Comparison of ENCODE assay signal across 15 mouse cellular contexts in genomic region chr6:142989495-142989894, GRCm38 (mm10). TPM values are rescaled to one million over a fixed set of nuclear protein-coding genes. Genes with fewer than 3 reads are reported as not detected.
DNase-seq lines count a peak whose midpoint lies in the region; ATAC-seq and TF ChIP-seq lines count a peak whose summit lies in the region.
"Had no signal": no experiment of that assay in that cellular context is flagged by ENCODE, and none has a peak within 500 bp of the region (broad histone marks: within the 10 kb centered on the region; RNA-seq: fewer than 3 reads in every experiment).

No protein-coding gene starts in this region.

- no peaks in the 10 kb centered on the region for H3K36me3 ChIP-seq in liver, adult 2 months (ENCODE audit: control insufficient read depth, insufficient read depth, low read length)
- no peaks in the 10 kb centered on the region for H3K36me3 ChIP-seq in E14TG2a.4 (ENCODE audit: insufficient read depth, low read length)
- H3K36me3 ChIP-seq: forebrain, embryonic 12.5 days; lung, embryonic 15.5 days; midbrain, embryonic 13.5 days; neural tube, embryonic 13.5 days had no signal

- peak; percentile 19 for DNase-seq in liver, adult 2 months (ENCODE audit: extremely low read depth, low read depth, low spot score)
- no peak for DNase-seq in liver
- DNase-seq in spleen, postnatal 14 days (ENCODE audit: low spot score in 2 of 2), result no peak
- DNase-seq in gastrocnemius, adult 8-10 months (ENCODE audit: low spot score in 2 of 2), result no peak
- no peak for DNase-seq in yolk sac, embryonic 10.5 days (ENCODE audit: low spot score)
- DNase-seq: right cerebral cortex, postnatal 4 days had no signal

- no peak overlapping the region for H3K4me3 ChIP-seq in liver, adult 2 months (ENCODE audit: insufficient read depth, low read depth, low read length)
- H3K4me3 ChIP-seq in E14TG2a.4 (replicated peaks; ENCODE audit: low read length), result peak overlapping the region; percentile 65
- H3K4me3 ChIP-seq: forebrain, embryonic 12.5 days; heart, adult 2 months; lung, embryonic 15.5 days; midbrain, embryonic 13.5 days; neural tube, embryonic 13.5 days had no signal

- TF ChIP-seq POLR2A in liver, adult 2 months (IDR thresholded peaks at IDR 0.05; ENCODE audit: extremely low read depth, insufficient read depth, low read length), result no peak

- H3K9me3 ChIP-seq in E14TG2a.4 (ENCODE audit: low read length), result no peaks in the 10 kb centered on the region
- H3K9me3 ChIP-seq: forebrain, embryonic 12.5 days; lung, embryonic 15.5 days; midbrain, embryonic 13.5 days; neural tube, embryonic 13.5 days had no signal

- no peaks in the 10 kb centered on the region for H3K4me1 ChIP-seq in liver, adult 2 months (ENCODE audit: control insufficient read depth, insufficient read depth, low read length)
- H3K4me1 ChIP-seq in E14TG2a.4 (replicated peaks; ENCODE audit: low read depth, low read length), result peaks cover 81% of the 10 kb centered on the region
- H3K4me1 ChIP-seq: lung, embryonic 15.5 days had no signal

- 61% methylated on average over 13 of the region's 13 CpGs for WGBS in liver, adult 2 months

- no peak overlapping the region for H3K9ac ChIP-seq in liver, adult 2 months (ENCODE audit: low read depth, low read length)
- H3K9ac ChIP-seq: forebrain, embryonic 12.5 days; lung, embryonic 15.5 days; midbrain, embryonic 13.5 days; neural tube, embryonic 13.5 days had no signal

- H3K27me3 ChIP-seq in liver, adult 2 months (ENCODE audit: control insufficient read depth, insufficient read depth, low read length), result no peaks in the 10 kb centered on the region
- 0 out of 2 replicates have a peak, but pooled peaks cover 3% of the 10 kb centered on the region for H3K27me3 ChIP-seq in E14TG2a.4 (ENCODE audit: insufficient read depth, low read length)
- H3K27me3 ChIP-seq: lung, embryonic 15.5 days; midbrain, embryonic 13.5 days; neural tube, embryonic 13.5 days had no signal

- TF ChIP-seq CTCF in liver, adult 2 months (IDR thresholded peaks at IDR 0.05; ENCODE audit: low read depth, low read length), result no peak
- no peak for TF ChIP-seq CTCF in E14TG2a.4 (conservative IDR thresholded peaks at IDR 0.05; ENCODE audit: low read length)

- H3K27ac ChIP-seq in liver, adult 2 months (replicated peaks; ENCODE audit: insufficient read depth, low read depth, low read length), result no peak overlapping the region
- H3K27ac ChIP-seq: forebrain, embryonic 12.5 days; heart, adult 2 months; kidney, postnatal 0 days; lung, embryonic 15.5 days; midbrain, embryonic 13.5 days; neural tube, embryonic 13.5 days had no signal

- ATAC-seq in common myeloid progenitor, adult 5-6 weeks (replicated peaks; ENCODE audit: low read depth, poor library complexity, severe bottlenecking), result peak; percentile 74
- peak; percentile 25; the same call in 1 of the 2 replicates for ATAC-seq in monocyte, adult 5-6 weeks (replicated peaks; ENCODE audit: insufficient number of reproducible peaks, low FRiP score, low TSS enrichment, poor library complexity, severe bottlenecking)

- no peaks in the 10 kb centered on the region for H3K79me2 ChIP-seq in liver, adult 2 months (ENCODE audit: control insufficient read depth, insufficient read depth, low read length)

RNA-seq across cellular contexts. Expression of gene St8sia1, which starts 25.2 kb away (rescaled TPM):
- under 0.01 TPM in 2 replicates for total RNA-seq in liver, adult 2 months (2014; rRNA removed)
- 0.01 and 0.02 TPM in 2 replicates for polyA plus RNA-seq in liver, adult 2 months (2012; rRNA removed)
- 0.50 TPM in 1 of 2 replicates, not detected in the other for total RNA-seq in common myeloid progenitor, adult 5-6 weeks (2017)
- 0.49 to 0.96 TPM in 2 of 3 replicates, not detected in the other for total RNA-seq in monocyte, adult 5-6 weeks (2017)
- total RNA-seq in gastrocnemius, adult 8-10 months (2022), result under 1 TPM; 0.08 to 0.19 (median 0.13) TPM
